Mouse (Mus musculus): ENCODE results near the gene Akap1. TPM values are rescaled to one million over a fixed set of nuclear protein-coding genes. Genes with fewer than 3 reads are reported as not detected.
"Not testable (repeated sequence)": the region's sequence is repeated elsewhere in the genome, so short reads cannot be mapped to it uniquely, and the experiment has no call there.

The Akap1 gene
- polyA plus RNA-seq (2015; fragmentation: Nextera tagmentation; extraction: Ambion mirVana) = 34.9 and 35.4 TPM in 2 replicates

DNA sequence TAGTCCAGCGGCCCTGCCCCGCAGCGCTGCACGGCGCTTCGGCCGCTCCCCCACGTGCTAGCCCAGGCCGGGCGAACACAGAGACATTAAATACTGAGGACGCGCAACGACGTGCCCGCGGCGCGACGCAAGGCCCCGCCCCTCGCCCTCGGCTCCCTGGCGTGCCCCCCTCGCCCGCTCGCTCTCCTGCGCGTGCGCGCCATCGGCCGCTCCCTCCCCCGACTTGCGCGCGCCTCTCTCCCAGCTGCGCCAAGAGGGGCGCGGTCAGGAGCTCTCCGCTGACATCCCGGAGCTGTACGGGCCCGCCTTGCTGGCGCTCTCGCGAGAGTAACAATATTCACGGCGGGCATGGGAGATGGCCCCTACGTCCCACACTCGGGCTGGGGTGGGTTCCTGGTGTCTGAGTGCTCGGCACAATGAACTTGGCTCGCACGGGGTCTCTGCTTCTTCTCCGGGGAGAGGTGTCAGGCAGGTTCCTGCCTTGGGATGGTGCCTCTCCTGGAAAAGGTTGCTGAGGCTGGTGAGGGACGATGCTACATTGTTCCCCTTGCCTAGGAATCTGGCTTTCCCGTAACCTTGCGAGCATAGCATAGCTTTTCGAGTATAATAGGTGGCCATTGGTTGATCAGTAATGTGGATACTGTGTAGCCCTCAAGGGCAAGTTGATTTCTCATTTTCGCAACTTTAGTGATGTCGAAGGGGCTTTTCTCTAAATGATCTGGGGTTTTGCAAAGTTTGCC lies at the start of gene Akap1:
TSS of gene Akap1 (minus strand) at position 129 of the 740 bp plus-strand sequence.
- peak; percentile 99 for ATAC-seq (replicated peaks)
- Histone ChIP-seq H3K4me3 (peak within 1 kb of the TSS; percentile 69), H3K9ac (peak within 1 kb of the TSS; percentile 72), H3K9me3 (no peaks in the 10 kb centered on the region), H3K27me3 (replicated peaks) (no peaks in the 10 kb centered on the region), H3K4me2 (peak within 1 kb of the TSS; percentile 99), H3K36me3 (replicated peaks) (no peaks in the 10 kb centered on the region), H3K4me1 (peaks cover 16% of the 10 kb centered on the region), H3K27ac (peak within 1 kb of the TSS; percentile 93)
- WGBS = 1% methylated on average over 55 of the region's 60 CpGs

DNA sequence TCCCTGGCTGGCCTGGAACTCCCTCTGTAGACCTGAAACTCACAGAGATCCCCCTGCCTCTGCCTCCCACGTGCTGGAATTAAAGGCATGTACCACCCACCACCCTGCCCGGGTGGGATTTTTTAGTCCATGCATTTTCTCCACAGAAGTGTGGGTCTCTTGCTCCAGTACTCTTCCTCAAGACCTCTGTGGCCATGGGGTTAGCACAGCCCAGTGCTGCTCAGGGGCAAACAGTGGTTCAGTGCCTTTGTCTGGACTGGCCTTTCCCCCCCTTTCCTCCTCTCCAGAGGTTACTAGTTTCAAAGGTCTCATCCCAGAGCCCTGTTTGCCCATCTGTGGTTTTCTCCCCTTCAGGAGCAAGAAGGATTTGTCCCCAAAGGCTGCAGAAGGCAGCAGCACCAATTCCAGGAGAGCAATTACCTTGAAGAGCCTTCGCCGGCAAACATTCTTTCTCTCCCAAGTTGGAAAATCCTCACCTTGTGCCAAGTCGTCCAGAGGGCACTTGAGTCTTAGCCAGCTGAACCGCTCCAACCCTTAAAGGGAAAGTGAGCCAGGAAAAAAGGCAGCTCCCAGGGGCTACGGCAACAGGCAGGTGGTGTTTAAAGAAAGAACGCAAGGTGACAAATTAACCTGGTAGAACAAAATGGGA lies 45.1 kb upstream of the Akap1 start:
- Histone ChIP-seq H3K4me2 (no peak overlapping the region), H3K9ac (no peak overlapping the region), H3K36me3 (replicated peaks) (no peaks in the 10 kb centered on the region), H3K27me3 (replicated peaks) (no peaks in the 10 kb centered on the region), H3K4me3 (no peak overlapping the region), H3K27ac (no peak overlapping the region), H3K4me1 (no peaks in the 10 kb centered on the region), H3K9me3 (no peaks in the 10 kb centered on the region)
- 83% methylated on average over 8 of the region's 8 CpGs for WGBS
- no peak for ATAC-seq (replicated peaks)

DNA sequence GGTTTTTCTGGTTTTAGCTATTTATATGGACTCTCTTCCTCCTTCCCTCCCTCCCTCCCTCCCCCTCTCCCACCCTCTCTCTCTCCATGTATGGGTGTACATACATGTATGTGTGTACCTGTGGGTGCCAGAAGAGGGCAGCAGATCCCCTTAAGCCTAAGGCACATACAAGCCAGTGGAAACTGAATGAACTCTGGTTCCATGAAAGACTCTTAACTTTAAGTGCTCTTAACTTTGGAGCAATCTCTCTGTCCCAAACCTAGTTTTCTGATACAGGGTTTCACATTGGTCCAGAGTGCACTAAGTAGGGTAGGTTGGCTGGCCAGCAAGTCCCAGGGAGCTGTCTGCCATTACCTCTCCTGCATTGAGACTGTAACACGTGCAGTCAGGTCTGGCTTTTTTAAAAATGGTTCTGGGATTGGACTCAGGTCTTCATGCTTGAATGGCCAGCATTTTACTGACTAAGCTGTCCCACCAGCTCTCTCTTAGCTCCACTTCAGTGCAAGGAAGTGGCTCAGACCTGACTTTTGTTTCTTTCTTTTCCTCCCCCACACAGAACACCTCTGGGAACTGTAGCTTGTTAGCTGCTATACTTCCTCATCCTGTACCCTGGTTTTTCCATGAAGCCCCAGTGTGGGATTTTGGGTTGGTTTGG lies 44.3 kb upstream of the Akap1 start:
- H3K4me2 ChIP-seq = no peak overlapping the region
- ATAC-seq (replicated peaks) = no peak

DNA sequence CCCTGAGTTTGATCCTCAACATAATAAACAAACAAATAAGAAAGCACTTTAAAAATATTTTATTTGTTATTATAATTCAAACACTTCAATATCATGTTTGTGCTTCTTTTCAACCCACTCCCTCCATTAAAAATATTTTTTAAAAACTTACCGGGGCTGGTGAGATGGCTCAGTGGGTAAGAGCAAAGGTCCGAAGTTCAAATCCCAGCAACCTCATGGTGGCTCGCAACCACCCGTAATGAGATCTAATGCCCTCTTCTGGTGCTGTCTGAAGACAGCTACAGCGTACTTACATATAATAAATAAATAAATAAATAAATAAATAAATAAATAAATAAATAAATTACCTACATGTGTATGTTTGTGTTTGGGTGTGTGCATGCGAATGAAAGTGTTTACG lies 43.5 kb upstream of the Akap1 start:
- no peaks in the 10 kb centered on the region for H3K9me3 ChIP-seq
- WGBS = 95% methylated on average over 7 of the region's 7 CpGs
- ATAC-seq (replicated peaks) = no peak
- no peak overlapping the region for H3K9ac ChIP-seq
- no peak overlapping the region for H3K4me2 ChIP-seq
- no peak overlapping the region for H3K4me3 ChIP-seq
- no peaks in the 10 kb centered on the region for H3K36me3 ChIP-seq (replicated peaks)
- H3K27me3 ChIP-seq (replicated peaks) = no peaks in the 10 kb centered on the region
- H3K4me1 ChIP-seq = no peaks in the 10 kb centered on the region
- H3K27ac ChIP-seq = no peak overlapping the region

More for the DNA sequence above, 44.3 kb upstream of the Akap1 start:
- Histone ChIP-seq H3K4me1 (no peaks in the 10 kb centered on the region), H3K27ac (no peak overlapping the region), H3K27me3 (replicated peaks) (no peaks in the 10 kb centered on the region), H3K4me3 (no peak overlapping the region), H3K9me3 (no peaks in the 10 kb centered on the region), H3K36me3 (replicated peaks) (no peaks in the 10 kb centered on the region), H3K9ac (no peak overlapping the region)
- WGBS = 88% methylated on average over 1 of the region's 1 CpGs

DNA sequence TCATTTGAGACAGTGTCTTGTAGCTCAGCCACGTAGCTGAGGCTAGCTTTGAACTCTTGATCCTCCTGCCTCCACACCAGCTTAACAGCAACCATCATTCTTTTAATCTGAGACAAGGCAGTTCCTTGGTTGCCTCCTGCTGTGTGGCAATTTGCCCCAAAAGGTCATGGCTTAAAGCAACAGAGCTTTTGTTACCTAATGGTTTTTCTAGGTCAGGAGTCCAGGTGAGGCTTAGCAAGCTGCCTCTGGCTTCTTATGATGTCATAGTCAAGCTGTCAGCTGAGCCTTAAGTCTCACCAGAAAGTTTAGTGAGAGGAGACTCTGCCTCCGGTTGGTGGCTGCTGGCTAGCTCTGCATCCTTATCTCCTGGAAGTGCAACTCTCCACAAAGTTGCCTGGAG lies 41.2 kb upstream of the Akap1 start:
- WGBS = 30% methylated on average over 2 of the region's 2 CpGs
- no peak for ATAC-seq (replicated peaks)
- H3K4me2 ChIP-seq = no peak overlapping the region
- no peaks in the 10 kb centered on the region for H3K9me3 ChIP-seq
- no peak overlapping the region for H3K9ac ChIP-seq
- H3K27me3 ChIP-seq (replicated peaks) = no peaks in the 10 kb centered on the region
- H3K4me1 ChIP-seq = no peaks in the 10 kb centered on the region
- H3K4me3 ChIP-seq = no peak overlapping the region
- no peak overlapping the region for H3K27ac ChIP-seq
- H3K36me3 ChIP-seq (replicated peaks) = no peaks in the 10 kb centered on the region

DNA sequence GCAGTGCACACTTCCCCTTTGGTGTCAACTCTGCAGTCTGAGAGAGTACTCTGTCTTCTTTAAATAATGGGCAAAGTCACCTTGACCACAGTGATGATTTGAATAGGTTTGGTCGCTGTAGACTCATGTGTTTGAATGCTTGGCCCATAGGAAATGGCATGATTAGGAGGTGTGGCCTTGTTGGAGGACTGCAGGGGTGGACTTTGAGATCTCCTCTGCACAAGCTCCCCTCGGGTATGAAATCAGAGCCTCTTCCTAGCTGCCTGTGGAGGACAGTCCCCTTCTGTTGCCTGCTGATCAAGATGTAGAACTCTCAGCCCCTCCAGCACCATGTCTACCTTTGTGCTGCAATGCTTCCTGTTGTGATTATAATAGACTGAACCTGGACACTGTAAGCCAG lies 39.7 kb upstream of the Akap1 start:
- H3K36me3 ChIP-seq (replicated peaks) = no peaks in the 10 kb centered on the region
- no peak overlapping the region for H3K27ac ChIP-seq
- no peak overlapping the region for H3K4me2 ChIP-seq
- no peak overlapping the region for H3K4me3 ChIP-seq
- H3K4me1 ChIP-seq = no peaks in the 10 kb centered on the region
- H3K27me3 ChIP-seq (replicated peaks) = no peaks in the 10 kb centered on the region
- H3K9ac ChIP-seq = no peak overlapping the region
- WGBS = 71% methylated on average over 2 of the region's 2 CpGs
- ATAC-seq (replicated peaks) = no peak
- H3K9me3 ChIP-seq = no peaks in the 10 kb centered on the region

DNA sequence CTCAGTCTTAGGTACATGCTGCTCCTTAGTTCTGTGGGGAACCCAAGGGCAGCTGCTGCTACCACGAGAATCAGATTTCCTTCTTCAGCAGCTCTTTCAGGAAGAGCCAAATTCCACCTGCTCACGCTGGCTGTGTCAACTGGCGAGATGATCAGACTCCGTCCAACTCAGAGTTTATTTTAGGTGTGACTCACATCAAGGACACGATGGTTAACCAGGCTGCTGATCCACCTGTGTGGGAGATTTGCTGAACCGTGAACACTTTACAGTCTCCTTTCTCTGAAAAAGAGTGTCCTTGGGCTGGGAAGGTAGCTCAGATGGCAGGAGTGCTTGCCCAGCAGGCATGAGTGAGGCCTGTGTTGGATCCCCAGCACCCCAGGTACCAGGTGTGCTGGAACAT lies 38.4 kb upstream of the Akap1 start:
- H3K36me3 ChIP-seq (replicated peaks) = no peaks in the 10 kb centered on the region
- no peaks in the 10 kb centered on the region for H3K27me3 ChIP-seq (replicated peaks)
- no peak overlapping the region for H3K4me3 ChIP-seq
- H3K9ac ChIP-seq = no peak overlapping the region
- H3K27ac ChIP-seq = no peak overlapping the region
- no peak for ATAC-seq (replicated peaks)
- WGBS = 87% methylated on average over 6 of the region's 6 CpGs
- H3K9me3 ChIP-seq = no peaks in the 10 kb centered on the region
- H3K4me1 ChIP-seq = no peaks in the 10 kb centered on the region
- no peak overlapping the region for H3K4me2 ChIP-seq

DNA sequence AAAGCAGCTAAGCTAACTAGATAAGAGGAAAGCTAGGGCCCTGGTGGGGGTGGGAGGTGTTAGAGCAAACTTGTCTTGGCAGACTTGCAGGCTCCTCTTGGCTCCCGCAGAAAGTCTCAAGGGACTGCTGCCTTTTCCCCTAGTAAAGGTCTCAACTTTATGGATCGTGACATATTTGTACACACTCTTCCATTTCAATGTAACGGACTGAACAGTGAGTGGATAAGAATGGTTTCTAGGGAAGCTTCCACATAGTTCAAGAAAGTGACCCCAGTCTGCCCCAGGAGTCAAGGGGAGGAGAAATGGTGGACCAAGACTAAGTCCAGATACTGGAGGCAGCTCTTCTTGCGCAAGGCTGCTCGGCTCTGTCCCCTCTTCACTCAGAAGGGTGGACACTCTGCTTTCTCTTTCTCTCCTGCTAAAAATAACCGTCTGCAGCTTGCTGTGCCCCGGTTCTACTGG lies 37.0 kb upstream of the Akap1 start:
- Histone ChIP-seq H3K27ac (no peak overlapping the region), H3K4me1 (no peaks in the 10 kb centered on the region), H3K36me3 (replicated peaks) (no peaks in the 10 kb centered on the region), H3K4me2 (no peak overlapping the region), H3K9ac (no peak overlapping the region), H3K4me3 (no peak overlapping the region), H3K9me3 (no peaks in the 10 kb centered on the region), H3K27me3 (replicated peaks) (0 out of 2 replicates have a peak, but pooled peaks cover 4% of the 10 kb centered on the region)
- 81% methylated on average over 7 of the region's 7 CpGs for WGBS
- ATAC-seq (replicated peaks) = no peak

DNA sequence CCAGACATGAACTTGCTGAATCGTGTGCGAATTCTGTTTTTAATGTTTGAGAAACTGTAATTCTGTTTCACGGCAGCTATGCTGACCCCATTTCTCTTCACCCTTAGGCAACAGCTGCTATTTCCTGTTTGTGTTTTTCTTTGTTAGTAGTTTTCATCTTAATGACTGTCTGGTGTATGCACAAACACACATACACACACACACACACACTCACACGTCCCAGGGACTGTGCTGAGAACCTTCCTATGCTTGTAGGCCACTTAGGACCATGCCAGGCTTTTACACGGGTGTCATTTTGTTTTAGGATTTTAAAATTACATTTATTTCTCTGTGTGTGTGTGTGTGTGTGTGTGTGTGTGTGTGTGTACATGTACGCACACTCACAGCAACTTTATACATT lies 35.2 kb upstream of the Akap1 start:
- H3K36me3 ChIP-seq (replicated peaks) = no peaks in the 10 kb centered on the region
- no peak overlapping the region for H3K4me2 ChIP-seq
- 0 out of 2 replicates have a peak, but pooled peaks cover 4% of the 10 kb centered on the region for H3K27me3 ChIP-seq (replicated peaks)
- H3K9me3 ChIP-seq = no peaks in the 10 kb centered on the region
- no peak for ATAC-seq (replicated peaks)
- no peak overlapping the region for H3K27ac ChIP-seq
- H3K9ac ChIP-seq = no peak overlapping the region
- no peaks in the 10 kb centered on the region for H3K4me1 ChIP-seq
- no peak overlapping the region for H3K4me3 ChIP-seq
- 95% methylated on average over 6 of the region's 6 CpGs for WGBS

DNA sequence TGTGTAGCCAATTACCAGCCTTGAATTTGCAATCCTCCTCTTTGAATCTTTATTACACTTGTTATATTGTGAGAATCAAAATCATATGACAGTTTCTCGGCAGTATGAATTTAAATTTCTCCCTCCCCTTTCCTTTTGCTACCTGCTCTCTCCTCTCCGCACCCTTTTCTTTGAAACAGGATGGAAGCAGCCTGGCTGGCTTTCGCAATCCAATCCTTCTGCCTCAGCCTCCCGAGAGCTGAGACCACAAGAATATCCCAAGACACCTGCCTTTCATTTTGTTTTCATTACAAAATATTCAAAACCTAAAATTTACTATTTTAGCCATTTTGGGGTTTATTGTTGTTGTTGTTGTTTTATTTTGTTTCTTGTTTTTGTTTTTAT lies 34.0 kb upstream of the Akap1 start:
- WGBS = 76% methylated on average over 4 of the region's 4 CpGs
- no peak overlapping the region for H3K4me3 ChIP-seq

DNA sequence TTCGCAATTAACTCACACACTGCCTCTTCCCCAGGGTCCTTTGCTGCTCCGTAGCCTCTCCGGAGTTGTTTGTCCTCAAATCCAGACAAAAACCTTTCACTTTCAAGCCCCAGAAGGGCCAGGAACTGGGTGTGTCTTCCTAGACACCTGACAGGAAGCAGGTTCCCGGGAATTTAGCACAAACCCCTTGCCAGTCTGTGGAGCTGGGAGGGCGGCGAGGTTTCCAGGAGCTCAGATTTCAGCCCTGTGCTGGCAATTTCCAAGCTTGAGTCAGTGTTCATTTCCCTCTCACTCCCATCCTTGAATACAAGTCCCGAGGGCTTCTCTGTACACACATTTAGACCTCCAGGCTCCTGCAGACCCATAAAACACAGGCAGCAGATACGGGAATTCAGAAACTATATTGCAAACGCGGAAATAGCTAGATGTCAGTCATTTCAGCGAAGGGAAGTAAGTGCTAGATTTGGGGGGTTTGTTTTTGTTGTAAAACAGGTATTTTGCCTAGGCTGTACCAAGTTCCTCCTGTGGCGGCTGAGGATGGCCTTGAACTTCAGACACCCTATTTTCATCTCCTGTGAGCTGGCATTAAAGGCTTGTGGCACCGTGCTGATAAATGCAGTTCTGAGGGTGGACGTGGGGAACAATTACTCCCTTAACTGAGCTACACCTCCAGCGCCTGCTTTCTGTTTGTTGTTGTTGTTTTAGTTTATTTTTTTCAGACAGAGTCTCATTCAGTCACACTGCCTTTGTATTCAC lies 33.4 kb upstream of the Akap1 start:
- 60% methylated on average over 15 of the region's 15 CpGs for WGBS
- Histone ChIP-seq H3K27me3 (replicated peaks) (0 out of 2 replicates have a peak, but pooled peaks cover 4% of the 10 kb centered on the region), H3K4me3 (no peak overlapping the region), H3K9me3 (no peaks in the 10 kb centered on the region), H3K36me3 (replicated peaks) (no peaks in the 10 kb centered on the region), H3K9ac (no peak overlapping the region), H3K27ac (no peak overlapping the region), H3K4me1 (no peaks in the 10 kb centered on the region), H3K4me2 (no peak overlapping the region)
- no peak for ATAC-seq (replicated peaks)

More for the DNA sequence above, 34.0 kb upstream of the Akap1 start:
- H3K9me3 ChIP-seq = no peaks in the 10 kb centered on the region
- H3K27ac ChIP-seq = no peak overlapping the region
- no peak overlapping the region for H3K9ac ChIP-seq
- H3K4me2 ChIP-seq = no peak overlapping the region
- no peaks in the 10 kb centered on the region for H3K4me1 ChIP-seq
- ATAC-seq (replicated peaks) = no peak
- 0 out of 2 replicates have a peak, but pooled peaks cover 4% of the 10 kb centered on the region for H3K27me3 ChIP-seq (replicated peaks)
- no peaks in the 10 kb centered on the region for H3K36me3 ChIP-seq (replicated peaks)

DNA sequence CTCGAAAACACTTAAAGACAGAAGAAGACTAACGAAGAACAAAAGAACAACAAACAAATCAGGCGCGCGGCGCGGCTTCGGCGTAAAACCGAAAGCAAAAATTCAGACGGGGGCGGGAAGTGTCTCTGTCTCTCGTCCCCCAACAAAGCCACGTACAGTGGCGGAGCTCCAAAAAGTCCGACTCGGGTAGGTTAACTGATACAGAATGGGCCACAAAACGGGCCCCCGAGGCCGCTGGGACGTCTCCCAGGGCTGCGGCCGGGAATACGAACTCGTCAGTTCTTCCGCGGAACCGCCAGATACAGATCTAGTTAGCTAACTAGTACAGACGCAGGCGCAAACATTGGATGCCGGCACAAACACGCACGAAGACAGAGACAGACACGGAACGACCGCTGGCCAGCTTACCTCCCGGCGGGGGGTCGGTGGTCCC lies 31.4 kb upstream of the Akap1 start:
- not testable (repeated sequence) for H3K9ac ChIP-seq; H3K27ac ChIP-seq; H3K4me1 ChIP-seq; H3K27me3 ChIP-seq (replicated peaks); ATAC-seq (replicated peaks); H3K9me3 ChIP-seq; H3K36me3 ChIP-seq (replicated peaks)
- H3K4me2 ChIP-seq = peak overlapping the region; percentile 32; the same call in 1 of the 2 replicates
- 30% methylated on average over 34 of the region's 39 CpGs for WGBS
- peak overlapping the region; percentile 23 for H3K4me3 ChIP-seq

Data from midbrain, embryonic 15.5 days (tissue).